Mouse (Mus musculus) heart, adult 2 months (tissue): ENCODE measurements around the gene Gm14214. TPM values are rescaled to one million over a fixed set of nuclear protein-coding genes. Genes with fewer than 3 reads are reported as not detected.

Experiments used
- DNase-seq, 2 experiments: peaks; one replicate each; pipeline ENCODE4 v3.0.0; 2021
- H3K27ac ChIP-seq: fragments of 200-600 bp; 2 replicates; pipeline ENCODE4 v1.8.1; 2022
- H3K27me3 ChIP-seq: fragments of 200-500 bp; 2 replicates; pipeline ENCODE4 v1.6.1; 2012; ENCODE audit warnings: mild to moderate bottlenecking, low read length, inconsistent platforms, mixed read lengths; ENCODE audit not compliant: control insufficient read depth, insufficient read depth
- H3K36me3 ChIP-seq: fragments of 200-500 bp; 2 replicates; pipeline ENCODE4 v1.6.1; 2012; ENCODE audit warnings: low read length, inconsistent platforms; ENCODE audit not compliant: control insufficient read depth, insufficient read depth
- H3K4me1 ChIP-seq: fragments of 200-500 bp; 2 replicates; pipeline ENCODE4 v1.6.1; 2011; ENCODE audit warnings: low read length; ENCODE audit not compliant: control insufficient read depth, insufficient read depth
- H3K4me3 ChIP-seq: fragments of 200-600 bp; 2 replicates; pipeline ENCODE4 v1.8.1; 2022
- H3K79me2 ChIP-seq: fragments of 200-500 bp; replicated peaks from 2 replicates; pipeline ENCODE4 v1.6.1; 2012; ENCODE audit warnings: mild to moderate bottlenecking, inconsistent platforms, low read length, moderate library complexity, mixed read lengths; ENCODE audit not compliant: control insufficient read depth, insufficient read depth
- H3K9ac ChIP-seq: fragments of 200-500 bp; 2 replicates; pipeline ENCODE4 v1.6.1; 2012; ENCODE audit warnings: low read depth, mild to moderate bottlenecking, control low read depth, inconsistent platforms, low read length, mixed read lengths
- CTCF ChIP-seq: fragments of 200-600 bp; IDR thresholded peaks from 2 replicates; pipeline ENCODE4 v1.8.1; 2022; ENCODE audit warnings: antibody characterized with exemption, mild to moderate bottlenecking, moderate library complexity
- EP300 ChIP-seq: fragments of 200-500 bp; IDR thresholded peaks from 2 replicates; pipeline ENCODE4 v1.6.1; 2011; ENCODE audit warnings: low read depth, low read length, control low read depth; ENCODE audit not compliant: insufficient read depth
- POLR2A ChIP-seq: fragments of 200-500 bp; IDR thresholded peaks from 2 replicates; pipeline ENCODE4 v1.6.1; 2011; ENCODE audit warnings: mild to moderate bottlenecking, low read depth, low read length, control low read depth; ENCODE audit not compliant: insufficient read depth
- WGBS: fragments of 180-500 bp; shearing (Covaris S2); methylation state at CpG from one replicate; pipeline ENCODE4 v1.1.7; 2018; 5-methylcytosine and 5-hydroxymethylcytosine counted together
- intact Hi-C: fragments of 180-260 bp; cut with DNase I; formaldehyde crosslinking; loops from one replicate; pipeline ENCODE4 v1.15.1; 2025
- polyA plus RNA-seq: library from polyadenylated mRNA; depleted of rRNA; stranded (reverse); fragments of >200 nt; gene quantifications from 2 replicates; pipeline ENCODE4 v1.2.3, GENCODE M21; 2012; rRNA removed
- total RNA-seq, 2 experiments: library from RNA; stranded (reverse); gene quantifications; 2 replicates each; pipeline ENCODE4 v1.2.3; 2021

The Gm14214 gene
- total and polyA plus RNA-seq, 3 experiments, result not detected

GRCm38 (mm10) chr2:154732503-154733141, 37.2 kb downstream of the Gm14214 start:
- no peak overlapping the region for H3K27ac ChIP-seq
- no peak overlapping the region for H3K9ac ChIP-seq
- no peaks in the 10 kb centered on the region for H3K4me1 ChIP-seq
- H3K27me3 ChIP-seq, result no peaks in the 10 kb centered on the region
- H3K79me2 ChIP-seq, result no peaks in the 10 kb centered on the region
- H3K36me3 ChIP-seq, result no peaks in the 10 kb centered on the region
- WGBS, result 62% methylated on average over 9 of the region's 9 CpGs
- TF ChIP-seq EP300 (no peak), CTCF (no peak), POLR2A (no peak)
- intact Hi-C loops, result no loop called here
- H3K4me3 ChIP-seq, result no peak overlapping the region
- DNase-seq, result no peak

GRCm38 (mm10) chr2:154731916-154732315, 37.9 kb downstream of the Gm14214 start:
- H3K9ac ChIP-seq, result no peak overlapping the region
- WGBS, result 38% methylated on average over 2 of the region's 2 CpGs
- DNase-seq, result no peak
- no peak overlapping the region for H3K27ac ChIP-seq
- no peak overlapping the region for H3K4me3 ChIP-seq
- H3K4me1 ChIP-seq, result no peaks in the 10 kb centered on the region
- H3K36me3 ChIP-seq, result no peaks in the 10 kb centered on the region
- no peaks in the 10 kb centered on the region for H3K27me3 ChIP-seq
- no peak for TF ChIP-seq CTCF
- no peak for TF ChIP-seq EP300
- no peak for TF ChIP-seq POLR2A
- H3K79me2 ChIP-seq, result no peaks in the 10 kb centered on the region
- intact Hi-C loops, result no loop called here

GRCm38 (mm10) chr2:154730841-154731240, 39.0 kb downstream of the Gm14214 start:
- Histone ChIP-seq H3K4me3 (no peak overlapping the region), H3K27ac (no peak overlapping the region), H3K9ac (no peak overlapping the region), H3K79me2 (no peaks in the 10 kb centered on the region), H3K27me3 (no peaks in the 10 kb centered on the region), H3K36me3 (no peaks in the 10 kb centered on the region), H3K4me1 (no peaks in the 10 kb centered on the region)
- no peak for DNase-seq
- TF ChIP-seq POLR2A, result no peak
- TF ChIP-seq EP300, result no peak
- TF ChIP-seq CTCF, result no peak
- intact Hi-C loops, result no loop called here
- WGBS, result 59% methylated on average over 3 of the region's 3 CpGs

GRCm38 (mm10) chr2:154729737-154730136, 40.1 kb downstream of the Gm14214 start:
- intact Hi-C loops, result no loop called here
- WGBS, result 61% methylated on average over 3 of the region's 3 CpGs
- TF ChIP-seq POLR2A, result no peak
- no peak for TF ChIP-seq CTCF
- TF ChIP-seq EP300, result no peak
- DNase-seq, result no peak
- Histone ChIP-seq H3K4me3 (no peak overlapping the region), H3K36me3 (no peaks in the 10 kb centered on the region), H3K27ac (no peak overlapping the region), H3K27me3 (no peaks in the 10 kb centered on the region), H3K4me1 (no peaks in the 10 kb centered on the region), H3K79me2 (no peaks in the 10 kb centered on the region), H3K9ac (no peak overlapping the region)

GRCm38 (mm10) chr2:154723473-154723872, 46.4 kb downstream of the Gm14214 start:
- H3K4me1 ChIP-seq, result no peaks in the 10 kb centered on the region
- H3K9ac ChIP-seq, result no peak overlapping the region
- no peaks in the 10 kb centered on the region for H3K36me3 ChIP-seq
- H3K27ac ChIP-seq, result no peak overlapping the region
- DNase-seq, result no peak
- H3K27me3 ChIP-seq, result no peaks in the 10 kb centered on the region
- H3K79me2 ChIP-seq, result no peaks in the 10 kb centered on the region
- TF ChIP-seq POLR2A (no peak), EP300 (no peak), CTCF (no peak)
- WGBS, result 84% methylated on average over 4 of the region's 4 CpGs
- intact Hi-C loops, result no loop called here
- no peak overlapping the region for H3K4me3 ChIP-seq

GRCm38 (mm10) chr2:154720315-154720714, 49.5 kb downstream of the Gm14214 start:
- Histone ChIP-seq H3K4me1 (no peaks in the 10 kb centered on the region), H3K36me3 (no peaks in the 10 kb centered on the region), H3K4me3 (no peak overlapping the region), H3K79me2 (no peaks in the 10 kb centered on the region), H3K27me3 (no peaks in the 10 kb centered on the region), H3K9ac (no peak overlapping the region), H3K27ac (no peak overlapping the region)
- WGBS, result 83% methylated on average over 2 of the region's 2 CpGs
- TF ChIP-seq EP300 (no peak), CTCF (no peak), POLR2A (no peak)
- intact Hi-C loops, result no loop called here
- no peak for DNase-seq

Other genes starting within 250 kb of the Gm14214 start
- not detected for gene 1700003F12Rik, start 222.9 kb downstream of the Gm14214 start, total RNA-seq
- 0.39 TPM in 1 of 2 replicates, not detected in the other for gene 1700003F12Rik, start 222.9 kb downstream of the Gm14214 start, polyA plus RNA-seq
- not detected for gene Actl10, start 218.3 kb downstream of the Gm14214 start, total RNA-seq
- not detected in 2 replicates for gene Actl10, start 218.3 kb downstream of the Gm14214 start, polyA plus RNA-seq
- under 1 TPM; 0.20 to 0.23 TPM for gene Necab3, start 211.1 kb downstream of the Gm14214 start, total RNA-seq
- 0.90 and 1.7 TPM in 2 replicates for gene Necab3, start 211.1 kb downstream of the Gm14214 start, polyA plus RNA-seq
- under 1 TPM; 0.39 to 0.70 TPM for gene E2f1, start 200.1 kb downstream of the Gm14214 start, total RNA-seq
- gene E2f1, start 200.1 kb downstream of the Gm14214 start, polyA plus RNA-seq, result 1.1 and 1.2 TPM in 2 replicates
- 10 to 100 TPM; 20.9 to 21.5 TPM for gene Pxmp4, start 166.3 kb downstream of the Gm14214 start, total RNA-seq
- gene Pxmp4, start 166.3 kb downstream of the Gm14214 start, polyA plus RNA-seq, result 47.2 and 49.9 TPM in 2 replicates
- 1 to 10 TPM; 2.7 to 3.1 TPM for gene Zfp341, start 156.7 kb downstream of the Gm14214 start, total RNA-seq
- 4.0 and 4.9 TPM in 2 replicates for gene Zfp341, start 156.7 kb downstream of the Gm14214 start, polyA plus RNA-seq
- not detected for gene 4930519P11Rik, start 156.6 kb downstream of the Gm14214 start, total RNA-seq
- gene 4930519P11Rik, start 156.6 kb downstream of the Gm14214 start, polyA plus RNA-seq, result 0.57 TPM in 1 of 2 replicates, not detected in the other
- gene Chmp4b, start 118.3 kb downstream of the Gm14214 start, total RNA-seq, result 100 to 1,000 TPM; 106 to 124 TPM
- gene Chmp4b, start 118.3 kb downstream of the Gm14214 start, polyA plus RNA-seq, result 64.4 and 89.4 TPM in 2 replicates
- gene Raly, start 21.1 kb upstream of the Gm14214 start, total RNA-seq, result 10 to 100 TPM; 83.4 to 92.7 TPM
- gene Raly, start 21.1 kb upstream of the Gm14214 start, polyA plus RNA-seq, result 89.8 and 112 TPM in 2 replicates
- gene a, start 21.4 kb upstream of the Gm14214 start, total RNA-seq, result not detected
- gene a, start 21.4 kb upstream of the Gm14214 start, polyA plus RNA-seq, result not detected in 2 replicates
- 10 to 100 TPM; 49.0 to 56.6 TPM for gene Eif2s2, start 122.9 kb upstream of the Gm14214 start, total RNA-seq
- gene Eif2s2, start 122.9 kb upstream of the Gm14214 start, polyA plus RNA-seq, result 12.0 and 22.1 TPM in 2 replicates
- gene Gm14226, start 248.2 kb upstream of the Gm14214 start, total RNA-seq, result under 1 TPM; 0.16 to 0.20 TPM
- gene Gm14226, start 248.2 kb upstream of the Gm14214 start, polyA plus RNA-seq, result 0.16 and 0.18 TPM in 2 replicates